Mouse (Mus musculus): ENCODE measurements around the gene 4930469K13Rik. TPM values are rescaled to one million over a fixed set of nuclear protein-coding genes. Genes with fewer than 3 reads are reported as not detected.

Gene 4930469K13Rik
- total and polyA plus RNA-seq, 2 experiments from 2014 or later, result 0.66 TPM; not detected in 1

GRCm38 (mm10) chr11:34073776-34074175 is 24.6 kb downstream of the 4930469K13Rik start:
- peak; percentile 78 for DNase-seq (ENCODE audit: low spot score)
- H3K27me3 ChIP-seq (ENCODE audit: insufficient read depth, low read length), result no peaks in the 10 kb centered on the region
- 16% methylated on average over 15 of the region's 15 CpGs for WGBS
- H3K36me3 ChIP-seq (ENCODE audit: insufficient read depth, low read length), result no peaks in the 10 kb centered on the region
- 0 out of 2 replicates have a peak overlapping the region, but pooled peaks have one; percentile 22 for H3K4me2 ChIP-seq (ENCODE audit: low read depth, low read length, poor library complexity, severe bottlenecking)
- H3K4me1 ChIP-seq (ENCODE audit: insufficient read depth, low read length), result no peaks in the 10 kb centered on the region
- peak; percentile 92 for TF ChIP-seq CTCF (IDR thresholded peaks at IDR 0.05)
- no peak overlapping the region for H3K9ac ChIP-seq (replicated peaks; ENCODE audit: low read length, poor library complexity, severe bottlenecking)
- no peak overlapping the region for H3K27ac ChIP-seq (ENCODE audit: low read depth, low read length)
- ATAC-seq (ENCODE audit: low FRiP score), result no peak
- no peaks in the 10 kb centered on the region for H3K9me3 ChIP-seq (ENCODE audit: low read length)
- H3K4me3 ChIP-seq (ENCODE audit: low read depth, low read length), result no peak overlapping the region

GRCm38 (mm10) chr11:34072309-34072708 is 26.0 kb downstream of the 4930469K13Rik start:
- no peak for ATAC-seq (ENCODE audit: low FRiP score)
- no peak overlapping the region for H3K4me2 ChIP-seq (ENCODE audit: low read depth, low read length, poor library complexity, severe bottlenecking)
- H3K27me3 ChIP-seq (ENCODE audit: insufficient read depth, low read length), result no peaks in the 10 kb centered on the region
- TF ChIP-seq CTCF (IDR thresholded peaks at IDR 0.05), result no peak
- H3K27ac ChIP-seq (ENCODE audit: low read depth, low read length), result no peak overlapping the region
- DNase-seq (ENCODE audit: low spot score), result no peak
- no peak overlapping the region for H3K4me3 ChIP-seq (ENCODE audit: low read depth, low read length)
- H3K36me3 ChIP-seq (ENCODE audit: insufficient read depth, low read length), result no peaks in the 10 kb centered on the region
- WGBS, result 69% methylated on average over 4 of the region's 4 CpGs
- no peak overlapping the region for H3K9ac ChIP-seq (replicated peaks; ENCODE audit: low read length, poor library complexity, severe bottlenecking)
- no peaks in the 10 kb centered on the region for H3K9me3 ChIP-seq (ENCODE audit: low read length)
- H3K4me1 ChIP-seq (ENCODE audit: insufficient read depth, low read length), result no peaks in the 10 kb centered on the region

GRCm38 (mm10) chr11:34070596-34070995 is 27.8 kb downstream of the 4930469K13Rik start:
- Histone ChIP-seq H3K36me3 (ENCODE audit: insufficient read depth, low read length) (no peaks in the 10 kb centered on the region), H3K4me1 (ENCODE audit: insufficient read depth, low read length) (no peaks in the 10 kb centered on the region), H3K27me3 (ENCODE audit: insufficient read depth, low read length) (no peaks in the 10 kb centered on the region), H3K27ac (ENCODE audit: low read depth, low read length) (no peak overlapping the region), H3K4me2 (ENCODE audit: low read depth, low read length, poor library complexity, severe bottlenecking) (no peak overlapping the region), H3K4me3 (ENCODE audit: low read depth, low read length) (no peak overlapping the region), H3K9ac (replicated peaks; ENCODE audit: low read length, poor library complexity, severe bottlenecking) (no peak overlapping the region), H3K9me3 (ENCODE audit: low read length) (no peaks in the 10 kb centered on the region)
- DNase-seq (ENCODE audit: low spot score) (no peak), ATAC-seq (ENCODE audit: low FRiP score) (no peak)
- no peak for TF ChIP-seq CTCF (IDR thresholded peaks at IDR 0.05)

GRCm38 (mm10) chr11:34063702-34064485 is 34.5 kb downstream of the 4930469K13Rik start:
- H3K36me3 ChIP-seq (ENCODE audit: insufficient read depth, low read length), result no peaks in the 10 kb centered on the region
- WGBS, result 66% methylated on average over 5 of the region's 5 CpGs
- no peak for DNase-seq (ENCODE audit: low spot score)

GRCm38 (mm10) chr11:34063257-34063656 is 35.1 kb downstream of the 4930469K13Rik start:
- no peak overlapping the region for H3K4me3 ChIP-seq (ENCODE audit: low read depth, low read length)
- H3K36me3 ChIP-seq (ENCODE audit: insufficient read depth, low read length), result no peaks in the 10 kb centered on the region
- H3K4me2 ChIP-seq (ENCODE audit: low read depth, low read length, poor library complexity, severe bottlenecking), result no peak overlapping the region
- no peak for ATAC-seq (ENCODE audit: low FRiP score)
- H3K9ac ChIP-seq (replicated peaks; ENCODE audit: low read length, poor library complexity, severe bottlenecking), result no peak overlapping the region
- 63% methylated on average over 2 of the region's 2 CpGs for WGBS
- no peaks in the 10 kb centered on the region for H3K4me1 ChIP-seq (ENCODE audit: insufficient read depth, low read length)
- no peaks in the 10 kb centered on the region for H3K27me3 ChIP-seq (ENCODE audit: insufficient read depth, low read length)
- H3K9me3 ChIP-seq (ENCODE audit: low read length), result no peaks in the 10 kb centered on the region
- no peak for TF ChIP-seq CTCF (IDR thresholded peaks at IDR 0.05)
- no peak overlapping the region for H3K27ac ChIP-seq (ENCODE audit: low read depth, low read length)
- no peak for DNase-seq (ENCODE audit: low spot score)

More at GRCm38 (mm10) chr11:34063702-34064485, 34.5 kb downstream of the 4930469K13Rik start:
- TF ChIP-seq CTCF (IDR thresholded peaks at IDR 0.05), result no peak
- Histone ChIP-seq H3K4me2 (ENCODE audit: low read depth, low read length, poor library complexity, severe bottlenecking) (no peak overlapping the region), H3K27me3 (ENCODE audit: insufficient read depth, low read length) (no peaks in the 10 kb centered on the region), H3K9me3 (ENCODE audit: low read length) (no peaks in the 10 kb centered on the region), H3K27ac (ENCODE audit: low read depth, low read length) (no peak overlapping the region), H3K4me1 (ENCODE audit: insufficient read depth, low read length) (no peaks in the 10 kb centered on the region), H3K9ac (replicated peaks; ENCODE audit: low read length, poor library complexity, severe bottlenecking) (no peak overlapping the region), H3K4me3 (ENCODE audit: low read depth, low read length) (no peak overlapping the region)
- ATAC-seq (ENCODE audit: low FRiP score), result no peak

GRCm38 (mm10) chr11:34061740-34062139 is 36.6 kb downstream of the 4930469K13Rik start:
- ATAC-seq (ENCODE audit: low FRiP score) (no peak), DNase-seq (ENCODE audit: low spot score) (no peak)
- Histone ChIP-seq H3K36me3 (ENCODE audit: insufficient read depth, low read length) (no peaks in the 10 kb centered on the region), H3K4me2 (ENCODE audit: low read depth, low read length, poor library complexity, severe bottlenecking) (no peak overlapping the region), H3K4me1 (ENCODE audit: insufficient read depth, low read length) (no peaks in the 10 kb centered on the region), H3K9me3 (ENCODE audit: low read length) (no peaks in the 10 kb centered on the region), H3K27me3 (ENCODE audit: insufficient read depth, low read length) (no peaks in the 10 kb centered on the region), H3K27ac (ENCODE audit: low read depth, low read length) (no peak overlapping the region), H3K4me3 (ENCODE audit: low read depth, low read length) (no peak overlapping the region), H3K9ac (replicated peaks; ENCODE audit: low read length, poor library complexity, severe bottlenecking) (no peak overlapping the region)
- WGBS, result 54% methylated on average over 6 of the region's 6 CpGs
- no peak for TF ChIP-seq CTCF (IDR thresholded peaks at IDR 0.05)
